Mouse (Mus musculus): ENCODE data around the gene Acsl6.
"Not testable (repeated sequence)": the region's sequence is repeated elsewhere in the genome, so short reads cannot be mapped to it uniquely, and the experiment has no call there.

Gene Acsl6

GRCm38 (mm10) chr11:54400803-54401202 is 97.2 kb downstream of the Acsl6 start:
- DNase-seq: not testable (repeated sequence)

GRCm38 (mm10) chr11:54404885-54405284 is 101.3 kb downstream of the Acsl6 start:
- no peak for DNase-seq

- DNase-seq: no peak
Observed at GRCm38 (mm10) chr11:54406930-54407546, 103.4 kb downstream of the Acsl6 start.

GRCm38 (mm10) chr11:54410612-54411011 is 107.0 kb downstream of the Acsl6 start:
- DNase-seq: no peak

GRCm38 (mm10) chr11:54413017-54413416 is 109.4 kb downstream of the Acsl6 start:
- peak; percentile 11 for DNase-seq

All from layer of hippocampus, adult 9-11 months (tissue).